Mouse (Mus musculus): Measurements from ENCODE around the gene Ak1.

DNA sequence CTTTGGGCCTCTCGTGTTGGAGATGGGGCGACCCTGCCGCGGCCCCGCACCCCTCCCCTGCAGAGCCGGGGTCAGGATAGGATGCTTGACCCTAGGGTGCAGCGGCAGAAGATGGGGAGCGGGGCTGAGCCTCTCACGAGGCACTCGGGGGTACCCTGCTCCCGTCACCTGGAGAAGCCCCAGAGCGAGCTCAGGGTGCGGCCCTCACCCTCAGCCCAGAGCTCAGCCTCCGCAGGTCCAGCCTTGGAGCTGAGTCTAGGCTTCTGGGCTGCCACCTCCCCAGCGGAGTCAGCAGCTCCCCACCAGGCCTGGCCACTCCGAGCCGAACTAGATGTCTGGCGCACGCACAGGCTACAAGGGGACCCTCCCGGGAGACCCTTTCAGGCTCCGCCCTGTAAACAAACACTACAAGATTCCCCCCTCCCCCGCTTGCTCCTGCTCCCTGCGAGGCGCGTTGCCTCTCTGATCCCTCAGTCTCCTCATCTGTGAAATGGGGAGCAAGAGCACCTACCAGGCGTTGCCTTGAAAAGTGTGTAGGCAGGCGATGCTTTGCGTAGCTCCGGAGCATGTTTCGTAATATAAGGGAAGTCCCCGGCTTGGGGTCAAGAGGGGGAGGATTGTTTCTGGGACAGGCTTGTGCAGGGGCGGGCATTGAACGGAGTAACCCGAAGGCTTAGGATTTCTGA is 14.2 kb upstream of the Ak1 start:
- TF ChIP-seq CTCF (IDR thresholded peaks at IDR 0.05) (no peak), EP300 (IDR thresholded peaks at IDR 0.05) (no peak)
